Mouse (Mus musculus): ENCODE measurements around the gene Olfr1039. TPM values are rescaled to one million over a fixed set of nuclear protein-coding genes. Genes with fewer than 3 reads are reported as not detected.
"Not testable (repeated sequence)": the region's sequence is repeated elsewhere in the genome, so short reads cannot be mapped to it uniquely, and the experiment has no call there.

Olfr1039 gene
- not detected in 2 replicates for polyA plus RNA-seq (2015; fragmentation: Nextera tagmentation; extraction: Ambion mirVana)

DNA sequence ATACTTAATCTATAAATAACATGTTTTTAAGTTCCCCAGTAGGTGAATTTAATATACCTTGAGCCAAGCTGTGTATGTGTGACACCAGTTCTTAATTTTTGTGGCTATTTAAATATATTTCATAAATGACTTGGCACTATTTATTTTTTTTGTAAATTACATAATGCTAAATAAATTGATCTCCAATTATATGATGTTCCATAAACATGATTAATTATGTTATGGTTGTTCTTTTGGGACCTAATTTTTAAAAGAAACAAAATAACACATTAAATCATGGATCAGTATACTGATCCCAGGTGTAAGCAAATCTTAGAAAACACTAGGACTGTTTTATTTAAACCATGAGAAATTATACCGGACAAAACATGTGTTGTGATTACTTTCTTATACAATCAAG is at the start of gene Olfr1039:
Olfr1039 (minus strand) TSS at position 101 of the 400 bp plus-strand sequence.
- Histone ChIP-seq H3K36me3 (replicated peaks) (no peaks in the 10 kb centered on the region), H3K27ac (no peak within 1 kb of the TSS), H3K9me3 (no peaks in the 10 kb centered on the region), H3K4me3 (no peak within 1 kb of the TSS), H3K4me1 (no peaks in the 10 kb centered on the region), H3K4me2 (no peak within 1 kb of the TSS), H3K9ac (no peak within 1 kb of the TSS), H3K27me3 (replicated peaks) (no peaks in the 10 kb centered on the region)
- no peak for ATAC-seq (replicated peaks)
- 90% methylated on average over 1 of the region's 1 CpGs for WGBS

DNA sequence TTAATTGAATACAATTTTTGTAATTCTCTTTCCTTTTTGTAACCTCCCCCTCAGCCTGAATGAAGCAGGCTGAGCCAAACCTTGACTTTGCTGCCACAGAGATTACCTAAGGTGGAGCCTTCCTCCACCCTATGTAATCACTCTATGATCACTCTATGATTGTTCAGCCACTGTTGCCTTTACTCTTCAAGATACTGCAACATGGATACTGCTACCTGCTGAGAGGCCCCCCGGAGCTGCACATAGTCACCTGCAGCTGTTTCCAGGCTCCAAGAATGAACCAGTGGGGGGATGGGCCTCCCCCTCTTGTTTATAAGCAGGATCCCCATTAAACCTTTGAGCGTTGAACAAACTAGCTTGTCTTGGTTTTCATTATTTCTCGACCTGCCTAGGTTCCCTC is 44.2 kb upstream of the Olfr1039 start:
- no peaks in the 10 kb centered on the region for H3K36me3 ChIP-seq (replicated peaks)
- H3K27ac ChIP-seq = no peak overlapping the region
- no peaks in the 10 kb centered on the region for H3K4me1 ChIP-seq
- WGBS = 80% methylated on average over 3 of the region's 3 CpGs
- no peak overlapping the region for H3K9ac ChIP-seq
- no peaks in the 10 kb centered on the region for H3K27me3 ChIP-seq (replicated peaks)
- no peak overlapping the region for H3K4me3 ChIP-seq
- no peaks in the 10 kb centered on the region for H3K9me3 ChIP-seq
- no peak overlapping the region for H3K4me2 ChIP-seq
- no peak for ATAC-seq (replicated peaks)

DNA sequence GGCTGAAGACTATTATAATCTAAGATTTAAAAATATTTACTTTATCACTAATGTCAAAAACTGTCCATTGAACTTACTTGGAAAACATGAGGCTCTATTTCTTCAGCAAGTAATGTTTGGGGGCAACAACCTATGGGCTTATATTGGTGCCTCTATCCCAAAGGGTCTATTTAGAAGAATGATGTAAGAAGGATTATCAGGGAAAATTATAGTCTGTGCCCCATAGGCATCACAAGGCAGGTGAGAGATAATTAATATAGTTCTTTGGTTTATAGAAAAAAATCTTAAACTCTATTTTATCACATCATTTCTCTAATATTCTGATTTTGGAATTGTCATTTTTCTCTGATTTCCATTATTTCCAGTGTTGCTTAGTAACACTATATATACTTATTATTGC is 42.0 kb upstream of the Olfr1039 start, which contains the start of gene Olfr1044:
Olfr1044 (minus strand) TSS at position 101 of the 400 bp plus-strand sequence.
- Histone ChIP-seq H3K4me3 (no peak within 1 kb of the TSS), H3K4me1 (no peaks in the 10 kb centered on the region), H3K4me2 (no peak within 1 kb of the TSS), H3K27ac (no peak within 1 kb of the TSS), H3K27me3 (replicated peaks) (no peaks in the 10 kb centered on the region), H3K36me3 (replicated peaks) (no peaks in the 10 kb centered on the region), H3K9me3 (no peaks in the 10 kb centered on the region), H3K9ac (no peak within 1 kb of the TSS)
- ATAC-seq (replicated peaks) = no peak

DNA sequence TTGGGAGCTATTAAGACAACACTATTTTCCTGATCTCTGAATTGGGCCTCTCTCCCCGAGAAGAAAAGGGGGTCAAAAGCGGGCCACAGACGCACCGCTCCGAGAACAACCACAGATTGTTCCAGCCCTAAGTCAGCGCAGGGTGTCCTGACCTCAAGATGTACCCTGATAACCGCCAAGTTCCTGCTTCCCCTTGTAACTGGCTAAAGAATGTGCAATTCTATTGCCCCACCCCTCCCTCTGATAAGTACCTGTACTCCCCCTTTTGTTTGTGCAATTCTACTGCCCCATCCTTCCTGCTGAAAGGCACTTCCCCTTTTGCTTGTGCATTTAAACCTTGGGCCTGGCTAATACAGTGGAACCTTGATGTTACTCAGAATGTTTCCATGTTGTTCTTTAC is 39.7 kb upstream of the Olfr1039 start:
- H3K9me3 ChIP-seq; H3K27me3 ChIP-seq (replicated peaks); H3K4me2 ChIP-seq; H3K36me3 ChIP-seq (replicated peaks); H3K4me3 ChIP-seq; ATAC-seq (replicated peaks); H3K9ac ChIP-seq; H3K27ac ChIP-seq; H3K4me1 ChIP-seq: not testable (repeated sequence)
- WGBS = 98% methylated on average over 7 of the region's 7 CpGs

DNA sequence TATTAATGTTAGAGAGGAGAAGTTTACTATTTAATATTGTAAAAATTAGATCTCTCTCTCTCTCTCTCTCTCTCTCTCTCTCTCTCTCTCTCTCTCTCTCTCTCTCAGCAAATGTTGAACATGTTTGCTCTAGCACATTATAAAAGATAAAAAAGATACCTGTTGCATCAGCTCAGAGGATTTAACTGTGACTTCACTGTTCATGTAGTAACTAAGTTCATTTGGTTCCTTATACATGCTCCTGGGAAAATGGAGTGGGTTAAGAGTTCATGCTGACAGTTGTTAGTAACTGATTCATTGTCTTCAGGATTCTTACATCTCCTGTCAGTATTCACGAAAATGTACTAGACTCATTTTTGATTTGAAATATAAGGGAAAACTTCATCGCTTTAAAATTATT is 31.7 kb upstream of the Olfr1039 start, which contains the start of gene Olfr1043:
Olfr1043 (minus strand) TSS at position 101 of the 400 bp plus-strand sequence.
- no peaks in the 10 kb centered on the region for H3K27me3 ChIP-seq (replicated peaks)
- 87% methylated on average over 2 of the region's 2 CpGs for WGBS
- no peak for ATAC-seq (replicated peaks)
- no peak within 1 kb of the TSS for H3K9ac ChIP-seq
- H3K4me3 ChIP-seq = no peak within 1 kb of the TSS
- no peak within 1 kb of the TSS for H3K27ac ChIP-seq
- no peaks in the 10 kb centered on the region for H3K9me3 ChIP-seq
- H3K4me2 ChIP-seq = no peak within 1 kb of the TSS
- no peaks in the 10 kb centered on the region for H3K36me3 ChIP-seq (replicated peaks)
- no peaks in the 10 kb centered on the region for H3K4me1 ChIP-seq

DNA sequence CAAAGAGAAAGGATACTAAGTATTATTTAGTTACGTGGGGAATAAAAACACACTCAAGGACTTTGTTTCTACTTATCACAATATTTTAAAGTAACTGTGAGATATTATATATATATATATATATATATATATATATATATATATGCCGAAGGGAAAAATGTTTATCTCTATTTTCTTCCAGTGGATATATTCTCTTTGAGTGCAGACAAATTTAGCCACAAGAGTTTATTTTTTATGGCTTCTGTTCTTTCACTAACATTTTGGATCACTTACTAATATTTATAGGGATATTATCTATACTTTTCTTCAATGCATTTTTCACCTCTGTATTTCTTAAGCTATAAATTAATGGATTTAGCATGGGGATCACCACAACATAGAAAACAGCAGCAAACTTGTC is 26.0 kb upstream of the Olfr1039 start, which contains the start of gene Olfr1042:
Olfr1042 (minus strand) TSS at position 101 of the 400 bp plus-strand sequence.
- Histone ChIP-seq H3K36me3 (replicated peaks) (no peaks in the 10 kb centered on the region), H3K4me1 (no peaks in the 10 kb centered on the region), H3K27me3 (replicated peaks) (no peaks in the 10 kb centered on the region), H3K9me3 (no peaks in the 10 kb centered on the region), H3K4me3 (no peak within 1 kb of the TSS), H3K9ac (no peak within 1 kb of the TSS), H3K4me2 (no peak within 1 kb of the TSS), H3K27ac (no peak within 1 kb of the TSS)
- WGBS = 83% methylated on average over 2 of the region's 2 CpGs
- no peak for ATAC-seq (replicated peaks)

DNA sequence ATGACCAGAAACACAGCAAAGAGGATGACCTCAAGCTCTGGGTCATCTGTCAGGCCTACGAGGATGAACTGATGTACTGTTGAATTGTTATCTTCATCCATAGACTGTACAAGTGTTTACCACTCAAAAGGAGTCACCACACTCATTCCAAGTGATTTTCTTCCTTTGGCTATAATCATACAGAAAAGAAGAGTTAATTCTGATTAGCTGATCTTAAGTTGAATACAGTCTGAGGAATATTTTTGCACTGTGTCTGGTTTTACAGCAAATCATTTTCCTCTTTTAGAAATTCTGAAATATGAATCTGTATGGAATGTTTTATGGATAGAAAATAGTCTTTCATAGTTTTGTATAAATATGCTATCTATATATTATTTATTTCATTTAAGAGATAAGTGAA is 10.9 kb upstream of the Olfr1039 start, which contains the start of gene Olfr1040:
Olfr1040 (minus strand) TSS at position 101 of the 400 bp plus-strand sequence.
- ATAC-seq (replicated peaks) = no peak
- Histone ChIP-seq H3K27me3 (replicated peaks) (no peaks in the 10 kb centered on the region), H3K9me3 (no peaks in the 10 kb centered on the region), H3K4me3 (no peak within 1 kb of the TSS), H3K4me2 (no peak within 1 kb of the TSS), H3K9ac (no peak within 1 kb of the TSS), H3K36me3 (replicated peaks) (no peaks in the 10 kb centered on the region), H3K4me1 (no peaks in the 10 kb centered on the region), H3K27ac (no peak within 1 kb of the TSS)
- WGBS = 76% methylated on average over 1 of the region's 1 CpGs

DNA sequence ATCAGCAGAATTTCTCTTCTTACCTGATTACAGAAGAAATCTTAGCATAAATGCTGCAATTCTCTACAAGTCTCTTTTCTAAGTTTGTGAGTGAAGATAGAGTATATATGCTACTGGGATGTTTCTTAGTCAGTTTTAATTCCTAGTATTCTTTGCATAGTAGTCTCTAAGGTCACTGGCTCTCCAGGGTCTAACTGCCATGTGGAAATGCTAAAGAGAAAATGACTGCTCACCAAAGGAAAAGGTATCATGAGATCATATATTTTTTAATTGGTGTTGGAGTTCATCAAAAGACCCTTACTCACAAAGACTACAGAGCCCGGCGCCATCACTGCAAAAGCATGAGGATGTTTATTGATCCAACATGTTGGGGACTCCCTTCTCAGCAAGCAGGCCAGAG is 48.4 kb downstream of the Olfr1039 start, which contains the start of gene Olfr1037:
Olfr1037 (minus strand) TSS at position 101 of the 400 bp plus-strand sequence.
- WGBS = 90% methylated on average over 2 of the region's 2 CpGs
- H3K27me3 ChIP-seq (replicated peaks) = no peaks in the 10 kb centered on the region
- no peak within 1 kb of the TSS for H3K4me2 ChIP-seq
- no peaks in the 10 kb centered on the region for H3K9me3 ChIP-seq
- H3K36me3 ChIP-seq (replicated peaks) = no peaks in the 10 kb centered on the region
- no peak within 1 kb of the TSS for H3K27ac ChIP-seq
- no peak for ATAC-seq (replicated peaks)
- no peak within 1 kb of the TSS for H3K9ac ChIP-seq
- H3K4me1 ChIP-seq = no peaks in the 10 kb centered on the region
- H3K4me3 ChIP-seq = no peak within 1 kb of the TSS

DNA sequence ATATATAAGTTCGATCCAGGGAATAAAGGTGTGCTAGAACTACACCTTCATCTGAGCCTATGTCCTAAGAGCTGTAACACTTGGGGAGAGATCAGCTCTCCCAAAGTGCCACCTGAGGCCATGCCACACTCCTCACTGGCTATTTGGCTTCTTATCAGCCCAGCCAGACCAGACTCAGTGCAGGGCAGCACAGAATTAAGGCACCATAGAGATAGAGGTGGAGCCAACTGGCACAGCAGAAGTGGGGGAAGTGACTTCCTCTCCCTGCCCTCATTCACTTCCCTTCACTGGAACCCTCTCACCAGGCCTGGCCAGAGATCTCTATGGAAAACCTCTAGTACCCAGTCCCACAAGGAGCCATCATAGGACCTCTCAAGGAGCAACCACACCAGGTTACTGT is 55.2 kb downstream of the Olfr1039 start:
- not testable (repeated sequence) for H3K9ac ChIP-seq; H3K4me3 ChIP-seq; H3K9me3 ChIP-seq; H3K36me3 ChIP-seq (replicated peaks); H3K4me2 ChIP-seq; H3K4me1 ChIP-seq; ATAC-seq (replicated peaks); H3K27me3 ChIP-seq (replicated peaks); H3K27ac ChIP-seq
- 97% methylated on average over 1 of the region's 1 CpGs for WGBS

Other genes starting within 250 kb of the Olfr1039 start
- gene Olfr1024, start 230.9 kb downstream of the Olfr1039 start, polyA plus RNA-seq (2015; fragmentation: Nextera tagmentation; extraction: Ambion mirVana) = not detected in 2 replicates
- gene Olfr1025-ps1, start 220.7 kb downstream of the Olfr1039 start, polyA plus RNA-seq (2015; fragmentation: Nextera tagmentation; extraction: Ambion mirVana) = not detected in 2 replicates
- gene Olfr1026, start 214.4 kb downstream of the Olfr1039 start, polyA plus RNA-seq (2015; fragmentation: Nextera tagmentation; extraction: Ambion mirVana) = not detected in 2 replicates
- gene Olfr1028, start 185.5 kb downstream of the Olfr1039 start, polyA plus RNA-seq (2015; fragmentation: Nextera tagmentation; extraction: Ambion mirVana) = not detected in 2 replicates
- not detected in 2 replicates for gene Olfr1029, start 162.0 kb downstream of the Olfr1039 start, polyA plus RNA-seq (2015; fragmentation: Nextera tagmentation; extraction: Ambion mirVana)
- gene Olfr1030, start 156.7 kb downstream of the Olfr1039 start, polyA plus RNA-seq (2015; fragmentation: Nextera tagmentation; extraction: Ambion mirVana) = not detected in 2 replicates
- gene Olfr1031, start 145.6 kb downstream of the Olfr1039 start, polyA plus RNA-seq (2015; fragmentation: Nextera tagmentation; extraction: Ambion mirVana) = not detected in 2 replicates
- not detected in 2 replicates for gene Olfr1032, start 130.4 kb downstream of the Olfr1039 start, polyA plus RNA-seq (2015; fragmentation: Nextera tagmentation; extraction: Ambion mirVana)
- not detected in 2 replicates for gene Olfr1033, start 115.3 kb downstream of the Olfr1039 start, polyA plus RNA-seq (2015; fragmentation: Nextera tagmentation; extraction: Ambion mirVana)
- gene Olfr1034, start 90.1 kb downstream of the Olfr1039 start, polyA plus RNA-seq (2015; fragmentation: Nextera tagmentation; extraction: Ambion mirVana) = not detected in 2 replicates
- gene Olfr1036, start 61.9 kb downstream of the Olfr1039 start, polyA plus RNA-seq (2015; fragmentation: Nextera tagmentation; extraction: Ambion mirVana) = not detected in 2 replicates
- not detected in 2 replicates for gene Olfr1037, start 48.5 kb downstream of the Olfr1039 start, polyA plus RNA-seq (2015; fragmentation: Nextera tagmentation; extraction: Ambion mirVana)
- not detected in 2 replicates for gene Olfr1040, start 10.8 kb upstream of the Olfr1039 start, polyA plus RNA-seq (2015; fragmentation: Nextera tagmentation; extraction: Ambion mirVana)
- gene Olfr1042, start 25.9 kb upstream of the Olfr1039 start, polyA plus RNA-seq (2015; fragmentation: Nextera tagmentation; extraction: Ambion mirVana) = not detected in 2 replicates
- not detected in 2 replicates for gene Olfr1043, start 31.6 kb upstream of the Olfr1039 start, polyA plus RNA-seq (2015; fragmentation: Nextera tagmentation; extraction: Ambion mirVana)
- not detected in 2 replicates for gene Olfr1044, start 41.9 kb upstream of the Olfr1039 start, polyA plus RNA-seq (2015; fragmentation: Nextera tagmentation; extraction: Ambion mirVana)
- not detected in 2 replicates for gene Olfr52, start 49.8 kb upstream of the Olfr1039 start, polyA plus RNA-seq (2015; fragmentation: Nextera tagmentation; extraction: Ambion mirVana)
- gene Olfr1045, start 67.1 kb upstream of the Olfr1039 start, polyA plus RNA-seq (2015; fragmentation: Nextera tagmentation; extraction: Ambion mirVana) = not detected in 2 replicates
- gene Olfr1046, start 83.4 kb upstream of the Olfr1039 start, polyA plus RNA-seq (2015; fragmentation: Nextera tagmentation; extraction: Ambion mirVana) = not detected in 2 replicates
- not detected in 2 replicates for gene Olfr1047, start 95.5 kb upstream of the Olfr1039 start, polyA plus RNA-seq (2015; fragmentation: Nextera tagmentation; extraction: Ambion mirVana)
- gene Olfr1048, start 104.4 kb upstream of the Olfr1039 start, polyA plus RNA-seq (2015; fragmentation: Nextera tagmentation; extraction: Ambion mirVana) = not detected in 2 replicates
- gene Olfr1049, start 122.4 kb upstream of the Olfr1039 start, polyA plus RNA-seq (2015; fragmentation: Nextera tagmentation; extraction: Ambion mirVana) = not detected in 2 replicates
- not detected in 2 replicates for gene Olfr1051, start 143.2 kb upstream of the Olfr1039 start, polyA plus RNA-seq (2015; fragmentation: Nextera tagmentation; extraction: Ambion mirVana)
- gene Olfr1052, start 156.5 kb upstream of the Olfr1039 start, polyA plus RNA-seq (2015; fragmentation: Nextera tagmentation; extraction: Ambion mirVana) = not detected in 2 replicates
- not detected in 2 replicates for gene Olfr1053, start 179.4 kb upstream of the Olfr1039 start, polyA plus RNA-seq (2015; fragmentation: Nextera tagmentation; extraction: Ambion mirVana)
- gene Olfr1054, start 199.5 kb upstream of the Olfr1039 start, polyA plus RNA-seq (2015; fragmentation: Nextera tagmentation; extraction: Ambion mirVana) = not detected in 2 replicates
- gene Olfr1055, start 214.4 kb upstream of the Olfr1039 start, polyA plus RNA-seq (2015; fragmentation: Nextera tagmentation; extraction: Ambion mirVana) = not detected in 2 replicates
- not detected in 2 replicates for gene Olfr1056, start 226.5 kb upstream of the Olfr1039 start, polyA plus RNA-seq (2015; fragmentation: Nextera tagmentation; extraction: Ambion mirVana)
- not detected in 2 replicates for gene Olfr1057, start 242.5 kb upstream of the Olfr1039 start, polyA plus RNA-seq (2015; fragmentation: Nextera tagmentation; extraction: Ambion mirVana)